Mouse (Mus musculus): ENCODE measurements around the gene Il17rd.

DNA sequence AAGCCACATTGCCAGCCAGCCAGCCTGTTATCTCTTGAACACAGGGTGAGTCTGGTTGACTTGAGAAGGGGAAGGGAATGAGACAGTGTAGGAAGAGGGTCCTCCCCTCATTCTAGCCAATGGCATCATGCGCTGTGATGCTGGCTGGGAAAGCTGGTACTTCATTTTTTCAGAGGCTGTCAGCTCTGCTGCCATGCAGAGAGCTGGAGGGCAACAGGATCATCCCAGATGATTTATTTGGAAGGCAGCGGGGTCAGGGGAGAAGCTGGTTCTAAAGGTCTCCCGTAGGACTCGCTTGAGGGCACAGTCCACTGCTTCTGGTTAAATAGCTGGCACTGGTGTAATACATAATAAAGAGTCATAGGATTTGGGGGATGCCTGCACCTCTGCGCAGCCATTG, 79.8 kb downstream of the Il17rd start:
- no peak for TF ChIP-seq CTCF (IDR thresholded peaks at IDR 0.05; ENCODE audit: low read depth)
- TF ChIP-seq EP300 (IDR thresholded peaks at IDR 0.05; ENCODE audit: low read depth), result no peak

Measured in liver, postnatal 0 days (tissue).